Mouse (Mus musculus) heart, adult 8-10 months (tissue): ENCODE measurements around the gene Proser1. TPM values are rescaled to one million over a fixed set of nuclear protein-coding genes. Genes with fewer than 3 reads are reported as not detected.

Experiments
- DNase-seq: peaks from one replicate; pipeline ENCODE4 v3.0.0; 2022; ENCODE audit warnings: low spot score
- total RNA-seq, 4 experiments: library from RNA; stranded (reverse); gene quantifications; 2 replicates each; pipeline ENCODE4 v1.2.4; 2022

Proser1 gene
- total RNA-seq, result 10 to 100 TPM in 1 of 4 experiments, 1 to 10 TPM in 3; 5.7 to 10.8 (median 8.0) TPM

DNA sequence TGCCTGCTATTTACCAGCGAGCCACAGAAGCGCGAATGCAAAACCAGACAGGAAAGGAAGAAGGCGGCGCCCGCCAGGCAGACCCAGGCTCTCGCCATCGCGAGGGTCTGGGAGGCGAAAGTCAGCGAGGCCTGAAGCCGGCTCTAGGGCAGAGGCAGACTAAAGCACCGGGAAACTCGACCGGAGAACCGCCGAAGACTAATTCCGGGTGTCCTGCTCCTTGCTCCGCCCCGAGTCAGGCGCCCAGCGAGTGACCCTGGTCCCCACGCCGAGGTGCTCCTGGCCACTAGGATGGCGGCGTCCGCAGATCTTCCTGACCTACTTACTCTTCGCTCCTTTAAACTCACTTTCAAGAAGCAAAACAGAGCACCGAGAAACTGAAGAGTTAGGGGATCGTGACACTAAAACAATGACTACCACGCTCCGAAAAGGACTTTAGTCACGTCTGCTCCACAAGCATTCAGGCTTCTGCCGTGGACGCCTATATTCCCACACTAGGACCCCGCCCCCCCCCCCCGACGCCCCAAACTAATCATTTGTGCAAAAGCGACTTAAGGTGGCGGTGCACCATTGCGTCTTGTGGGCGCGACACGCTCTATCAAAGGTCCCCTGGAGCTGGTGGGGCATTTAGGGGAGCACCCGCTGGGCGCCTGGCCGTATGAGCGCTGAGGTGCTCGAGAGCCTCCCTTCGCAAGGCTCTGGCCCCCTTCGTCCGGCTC lies at the start of gene Proser1, which contains the start of gene Nhlrc3:
Gene Proser1, plus strand, starts transcription at position 621 of the 719 bp plus-strand sequence.
Gene Nhlrc3, minus strand, starts transcription at position 287 of the 719 bp plus-strand sequence.
- peak; percentile 94 for DNase-seq

DNA sequence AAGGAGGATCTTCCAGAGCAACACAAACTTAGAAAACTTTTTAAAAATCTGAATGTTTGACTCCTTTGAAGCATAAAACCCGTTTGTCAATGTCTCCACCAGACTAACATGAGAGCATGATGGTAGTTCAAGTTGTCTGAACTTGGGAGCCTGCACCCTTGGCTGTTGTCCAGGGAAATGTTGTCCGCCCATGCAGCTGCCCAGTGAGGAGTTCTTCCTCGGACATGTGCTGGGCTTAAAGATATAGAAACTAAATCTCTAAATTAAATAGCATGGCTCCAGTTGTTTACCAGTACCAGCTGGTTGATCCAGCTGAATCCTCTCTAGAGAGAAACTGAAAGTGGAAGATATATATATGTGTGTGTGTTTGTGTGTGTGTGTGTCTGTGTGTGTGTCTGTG lies 49.5 kb upstream of the Proser1 start:
- no peak for DNase-seq

- DNase-seq, result no peak
These were observed 47.4 kb upstream of the Proser1 start for GRCm38 (mm10) chr3:53416036-53416506.

- DNase-seq, result no peak
These were observed 45.8 kb upstream of the Proser1 start for GRCm38 (mm10) chr3:53417701-53418100.

GRCm38 (mm10) chr3:53421656-53422055 lies 41.8 kb upstream of the Proser1 start:
- no peak for DNase-seq

DNA sequence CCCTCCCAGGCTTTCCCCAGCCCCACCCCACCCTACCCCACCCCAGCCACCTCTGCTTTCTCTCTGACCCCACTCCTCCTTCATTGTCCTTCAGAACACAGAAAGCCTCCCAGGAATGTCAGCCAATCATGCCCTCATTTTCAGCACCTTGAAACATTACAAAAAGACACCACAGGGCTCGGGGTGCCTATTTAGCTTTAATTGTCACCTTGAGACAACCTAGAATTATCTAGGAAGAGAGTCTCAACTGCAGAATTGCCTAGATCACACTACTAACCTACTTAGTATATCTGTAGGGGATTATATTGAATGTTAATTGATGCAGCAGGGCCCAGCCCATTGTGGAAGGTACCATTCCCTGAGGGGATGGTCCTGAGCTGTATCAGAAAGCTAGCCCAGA lies 40.8 kb upstream of the Proser1 start:
- no peak for DNase-seq

GRCm38 (mm10) chr3:53423576-53423975 lies 39.9 kb upstream of the Proser1 start:
- no peak for DNase-seq

DNA sequence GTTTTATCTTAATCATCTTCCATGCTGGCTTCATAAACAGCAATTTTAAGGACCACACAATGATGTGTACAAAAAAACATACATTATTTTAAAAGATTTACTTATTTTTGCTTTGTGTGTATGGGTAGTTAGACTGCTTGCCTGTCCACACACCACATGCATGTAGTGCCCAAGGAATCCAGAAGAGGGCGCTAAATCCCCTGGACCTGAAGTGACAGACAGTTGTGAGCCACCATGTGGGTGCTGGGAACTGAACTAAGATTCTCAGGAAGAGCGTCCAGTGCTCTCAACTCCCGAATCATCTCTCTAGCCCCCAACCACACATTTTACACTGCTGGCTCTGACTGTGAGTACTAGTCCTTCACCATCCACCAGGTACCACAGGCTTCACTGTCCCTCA lies 28.9 kb upstream of the Proser1 start:
- no peak for DNase-seq

- DNase-seq, result no peak
These were observed 26.9 kb upstream of the Proser1 start for GRCm38 (mm10) chr3:53436550-53436949.

- no peak for DNase-seq
These were observed 17.9 kb upstream of the Proser1 start for GRCm38 (mm10) chr3:53445540-53445939.

GRCm38 (mm10) chr3:53446801-53447200 lies 16.7 kb upstream of the Proser1 start:
- no peak for DNase-seq

DNA sequence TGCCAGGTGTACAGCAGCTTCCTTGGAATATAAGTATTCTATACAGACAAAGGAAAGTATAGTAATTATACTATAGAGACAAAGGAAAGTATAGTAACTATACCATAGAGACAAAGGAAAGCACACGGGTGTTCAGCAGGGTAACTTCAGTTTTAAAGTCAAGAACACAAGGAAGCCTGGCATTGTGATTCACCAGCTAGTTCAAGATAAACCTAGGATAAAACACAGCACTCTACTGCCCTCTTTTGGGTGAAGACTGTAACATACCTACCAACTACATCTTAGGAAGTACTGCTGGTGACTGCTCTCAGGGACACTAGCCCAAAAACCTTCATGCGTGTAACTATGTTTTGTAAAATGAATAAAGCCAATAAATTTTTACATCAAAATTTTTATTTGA lies 15.3 kb upstream of the Proser1 start:
- peak; percentile 83 for DNase-seq

DNA sequence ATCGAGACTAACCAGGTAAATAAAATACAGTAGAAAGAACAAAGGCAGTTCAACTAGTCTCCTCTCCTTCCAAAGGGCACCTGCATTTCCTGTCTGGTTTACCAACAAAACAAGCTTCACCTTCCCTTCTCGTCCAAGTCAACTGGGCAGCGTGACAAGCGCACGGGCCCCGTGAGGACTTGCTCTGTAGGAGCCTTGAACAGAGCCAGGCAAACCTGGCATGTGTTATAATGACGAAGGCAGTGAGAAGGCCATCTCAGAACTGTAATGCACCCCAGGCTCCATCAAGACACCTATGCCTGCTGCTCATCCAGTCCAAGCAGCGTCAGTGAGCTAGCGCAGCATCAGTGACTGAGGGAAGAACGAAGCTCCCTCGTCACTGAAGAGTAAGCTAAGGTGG lies 12.8 kb upstream of the Proser1 start:
- no peak for DNase-seq

DNA sequence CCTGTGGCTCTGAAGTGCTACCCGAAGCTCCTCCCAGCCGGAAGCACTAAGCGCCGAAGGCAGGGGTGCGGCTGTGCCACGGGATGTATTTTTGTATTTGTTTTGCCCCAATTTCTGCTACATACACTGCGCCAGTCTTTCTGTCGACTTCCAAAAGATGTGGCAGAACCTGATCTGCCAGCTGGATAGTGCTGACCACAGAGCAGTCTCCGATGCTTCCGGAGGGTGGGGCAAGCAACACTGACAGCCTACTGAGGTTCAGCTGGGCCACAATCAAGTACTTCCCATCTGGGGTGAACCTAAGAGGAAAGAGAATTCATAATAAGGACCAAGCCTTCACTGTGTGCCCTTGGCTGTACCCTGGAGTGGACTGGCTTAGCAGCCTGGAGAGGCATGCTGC lies 11.1 kb upstream of the Proser1 start:
- DNase-seq, result no peak

DNA sequence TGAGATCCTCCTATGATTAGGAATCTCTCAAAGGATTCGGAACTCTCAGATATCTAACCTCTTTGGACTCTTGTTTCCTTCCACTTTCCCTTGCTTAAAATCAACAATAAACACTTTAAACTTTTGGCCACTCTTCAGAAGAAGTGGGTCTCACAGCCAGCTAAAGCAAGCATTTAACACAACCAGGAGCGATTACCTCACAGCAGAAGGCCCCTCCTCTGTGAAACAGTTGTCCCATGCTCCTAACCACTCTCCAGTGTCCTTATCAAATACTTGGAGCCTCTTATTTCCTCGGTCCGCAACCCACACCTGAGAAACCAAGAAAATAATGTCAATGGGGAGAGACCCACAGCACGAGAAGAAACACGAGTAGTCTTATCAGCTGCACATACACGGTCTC lies 10.1 kb upstream of the Proser1 start:
- DNase-seq, result no peak

DNA sequence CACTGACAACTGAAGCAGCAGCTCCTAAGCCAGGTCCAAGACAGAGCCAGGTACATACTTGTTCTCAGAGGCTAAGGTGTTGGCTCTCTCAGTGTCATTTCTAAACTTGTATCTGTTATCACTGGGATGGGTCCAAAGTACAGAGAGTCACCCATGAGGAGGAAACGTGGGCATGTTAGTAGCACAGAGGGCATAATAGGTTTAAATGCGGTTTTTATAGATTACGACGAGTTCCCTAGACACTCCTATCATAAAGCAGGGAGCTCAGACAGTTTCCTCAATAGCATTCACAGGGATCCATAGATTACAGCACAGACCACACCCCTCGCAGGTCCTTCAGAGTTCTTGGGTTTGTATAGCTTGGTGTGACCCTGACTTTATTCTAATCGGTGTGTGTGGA lies 9.5 kb upstream of the Proser1 start:
- no peak for DNase-seq

DNA sequence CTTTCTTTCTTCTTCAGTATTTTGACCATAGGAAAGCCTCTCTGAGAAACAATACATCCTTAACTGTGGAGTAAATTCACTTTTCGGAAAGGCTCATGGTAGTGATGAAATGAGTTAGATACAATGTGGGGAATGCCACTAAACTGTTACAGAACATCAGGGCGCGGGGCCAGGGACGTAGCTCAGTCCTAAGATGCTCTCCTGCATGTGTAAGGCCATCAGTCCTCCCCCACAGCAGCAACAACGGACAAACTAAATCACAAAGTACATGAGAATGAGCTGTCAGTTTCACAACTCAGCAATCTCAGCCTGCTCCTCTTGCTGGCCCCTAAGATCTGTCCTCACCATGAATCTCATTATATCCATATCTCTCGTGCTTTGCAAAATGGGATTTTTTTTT lies 8.9 kb upstream of the Proser1 start:
- DNase-seq, result no peak

GRCm38 (mm10) chr3:53454984-53455383 lies 8.5 kb upstream of the Proser1 start:
- no peak for DNase-seq

GRCm38 (mm10) chr3:53457750-53458149 lies 5.7 kb upstream of the Proser1 start:
- DNase-seq, result no peak

- DNase-seq, result no peak
These were observed 3.4 kb upstream of the Proser1 start for GRCm38 (mm10) chr3:53460106-53460505.

DNA sequence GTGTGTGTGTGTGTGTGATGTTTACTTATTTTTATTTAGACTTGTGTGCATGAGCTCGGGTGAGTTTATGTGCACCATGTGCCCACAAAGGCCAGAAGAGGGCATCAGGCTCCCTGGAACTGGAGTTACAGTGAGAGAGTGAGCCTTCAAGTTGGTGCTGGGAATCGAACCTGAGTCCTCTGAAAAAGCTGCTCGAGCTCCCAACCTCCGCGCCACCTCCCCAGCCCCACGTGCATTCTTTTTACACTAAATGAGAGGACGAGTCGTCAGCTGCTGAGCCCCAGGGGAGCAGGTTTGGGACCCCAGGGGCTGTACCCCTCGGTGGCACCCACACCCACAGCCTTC lies 793 bp upstream of the Proser1 start:
- DNase-seq, result no peak

GRCm38 (mm10) chr3:53463765-53464114 lies 274 bp downstream of the Proser1 start:
- no peak for DNase-seq

DNA sequence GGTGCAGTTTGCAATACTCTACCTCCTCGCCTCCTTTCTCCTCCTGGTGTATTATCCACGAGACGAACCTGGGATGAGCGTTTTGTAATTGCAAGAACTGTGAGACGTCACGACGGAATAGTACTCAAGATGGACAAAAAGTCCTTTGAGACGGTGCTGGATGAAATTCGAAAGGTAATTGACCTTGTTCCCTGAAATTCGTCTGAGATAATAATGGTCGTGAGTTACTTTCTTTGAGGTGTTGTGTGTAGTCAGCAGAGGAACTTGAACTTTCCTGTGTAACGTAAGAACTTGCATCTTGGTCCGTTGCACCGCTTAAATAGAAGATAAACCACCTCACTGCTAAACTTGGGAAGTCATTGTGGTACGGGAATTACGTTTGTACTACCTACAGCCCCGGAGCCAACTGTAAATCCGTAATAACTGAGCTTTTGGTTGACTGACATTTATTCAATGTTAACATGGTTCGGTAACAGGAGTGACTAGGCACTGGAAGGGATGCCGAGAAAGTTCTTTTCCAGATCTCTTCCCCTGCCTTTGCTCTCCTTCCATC lies 756 bp downstream of the Proser1 start:
- DNase-seq, result no peak

DNA sequence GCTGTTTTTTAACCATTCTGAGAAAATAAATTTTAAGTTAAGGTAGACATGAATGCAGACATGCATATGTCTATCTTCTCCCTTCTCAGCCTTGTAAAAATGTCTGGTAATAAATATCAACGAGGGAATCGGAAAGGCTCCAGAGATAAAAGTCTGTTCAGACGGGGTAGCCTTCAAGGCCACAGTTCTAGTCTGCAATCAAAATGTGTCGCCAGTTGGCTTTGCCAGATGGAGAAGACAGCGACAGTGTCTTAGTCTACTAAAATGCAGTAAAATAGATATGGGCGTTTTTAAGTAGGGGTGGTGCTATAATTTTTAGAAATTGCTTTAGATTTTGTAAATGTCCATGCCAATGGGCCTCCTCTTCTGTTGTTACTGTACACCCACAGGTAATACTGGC lies 1.9 kb downstream of the Proser1 start:
- DNase-seq, result no peak
